Mouse (Mus musculus): ENCODE measurements at regions not wholly inside any gene's neighbourhood (a gene's known extent, or its start where the extent isn't known, plus 50 kb on each side); places are given as distances from the start of the nearest gene placed in this dataset.

GRCm38 (mm10) chr12:71506716-71507115 lies 197.0 kb downstream of the Dact1 start:
- Histone ChIP-seq H3K36me3 (ENCODE audit: insufficient read depth, low read length) (no peaks in the 10 kb centered on the region), H3K27ac (ENCODE audit: low read length) (no peak overlapping the region), H3K4me1 (ENCODE audit: insufficient read depth, low read length) (no peaks in the 10 kb centered on the region), H3K4me3 (ENCODE audit: low read length) (no peak overlapping the region), H3K9ac (replicated peaks; ENCODE audit: low read length) (no peak overlapping the region), H3K9me3 (ENCODE audit: low read length) (no peaks in the 10 kb centered on the region), H3K4me2 (replicated peaks; ENCODE audit: low read depth, low read length) (no peak overlapping the region), H3K27me3 (ENCODE audit: insufficient read depth, low read length) (no peaks in the 10 kb centered on the region)
- 63% methylated on average over 1 of the region's 1 CpGs for WGBS
- ATAC-seq (ENCODE audit: low FRiP score, low TSS enrichment): no peak

GRCm38 (mm10) chr12:71512915-71513612 lies 203.4 kb downstream of the Dact1 start:
- Histone ChIP-seq H3K4me3 (ENCODE audit: low read length) (no peak overlapping the region), H3K4me2 (replicated peaks; ENCODE audit: low read depth, low read length) (no peak overlapping the region), H3K4me1 (ENCODE audit: insufficient read depth, low read length) (no peaks in the 10 kb centered on the region), H3K36me3 (ENCODE audit: insufficient read depth, low read length) (no peaks in the 10 kb centered on the region), H3K9ac (replicated peaks; ENCODE audit: low read length) (no peak overlapping the region), H3K27ac (ENCODE audit: low read length) (no peak overlapping the region), H3K9me3 (ENCODE audit: low read length) (no peaks in the 10 kb centered on the region), H3K27me3 (ENCODE audit: insufficient read depth, low read length) (no peaks in the 10 kb centered on the region)
- ATAC-seq (ENCODE audit: low FRiP score, low TSS enrichment): no peak
- WGBS: 75% methylated on average over 7 of the region's 7 CpGs

- no peak overlapping the region for H3K27ac ChIP-seq (ENCODE audit: low read length)
- no peak for ATAC-seq (ENCODE audit: low FRiP score, low TSS enrichment)
- no peaks in the 10 kb centered on the region for H3K9me3 ChIP-seq (ENCODE audit: low read length)
- no peak overlapping the region for H3K9ac ChIP-seq (replicated peaks; ENCODE audit: low read length)
- H3K36me3 ChIP-seq (ENCODE audit: insufficient read depth, low read length): no peaks in the 10 kb centered on the region
- no peak overlapping the region for H3K4me3 ChIP-seq (ENCODE audit: low read length)
- peaks cover 7% of the 10 kb centered on the region for H3K4me1 ChIP-seq (ENCODE audit: insufficient read depth, low read length)
- no peak overlapping the region for H3K4me2 ChIP-seq (replicated peaks; ENCODE audit: low read depth, low read length)
- 45% methylated on average over 1 of the region's 1 CpGs for WGBS
- no peaks in the 10 kb centered on the region for H3K27me3 ChIP-seq (ENCODE audit: insufficient read depth, low read length)
Observed at GRCm38 (mm10) chr12:71519520-71519919, 209.8 kb downstream of the Dact1 start.

- no peak for ATAC-seq (ENCODE audit: low FRiP score, low TSS enrichment)
- H3K27ac ChIP-seq (ENCODE audit: low read length): no peak overlapping the region
- no peaks in the 10 kb centered on the region for H3K9me3 ChIP-seq (ENCODE audit: low read length)
- WGBS: 88% methylated on average over 3 of the region's 3 CpGs
- H3K27me3 ChIP-seq (ENCODE audit: insufficient read depth, low read length): no peaks in the 10 kb centered on the region
- H3K4me1 ChIP-seq (ENCODE audit: insufficient read depth, low read length): peaks cover 16% of the 10 kb centered on the region
- H3K9ac ChIP-seq (replicated peaks; ENCODE audit: low read length): no peak overlapping the region
- H3K36me3 ChIP-seq (ENCODE audit: insufficient read depth, low read length): no peaks in the 10 kb centered on the region
- H3K4me3 ChIP-seq (ENCODE audit: low read length): no peak overlapping the region
- no peak overlapping the region for H3K4me2 ChIP-seq (replicated peaks; ENCODE audit: low read depth, low read length)
Observed at GRCm38 (mm10) chr12:71521936-71522335, 212.3 kb downstream of the Dact1 start.

GRCm38 (mm10) chr12:71522451-71522850 lies 212.8 kb downstream of the Dact1 start:
- peaks cover 16% of the 10 kb centered on the region for H3K4me1 ChIP-seq (ENCODE audit: insufficient read depth, low read length)
- no peak overlapping the region for H3K4me3 ChIP-seq (ENCODE audit: low read length)
- no peaks in the 10 kb centered on the region for H3K27me3 ChIP-seq (ENCODE audit: insufficient read depth, low read length)
- no peak for ATAC-seq (ENCODE audit: low FRiP score, low TSS enrichment)
- 0 out of 2 replicates have a peak overlapping the region, but pooled peaks have one; percentile 25 for H3K27ac ChIP-seq (ENCODE audit: low read length)
- no peak overlapping the region for H3K9ac ChIP-seq (replicated peaks; ENCODE audit: low read length)
- H3K36me3 ChIP-seq (ENCODE audit: insufficient read depth, low read length): no peaks in the 10 kb centered on the region
- H3K4me2 ChIP-seq (replicated peaks; ENCODE audit: low read depth, low read length): no peak overlapping the region
- 47% methylated on average over 5 of the region's 5 CpGs for whole genome bisulfite sequencing
- H3K9me3 ChIP-seq (ENCODE audit: low read length): no peaks in the 10 kb centered on the region

GRCm38 (mm10) chr12:71524156-71524555 lies 214.5 kb downstream of the Dact1 start:
- no peaks in the 10 kb centered on the region for H3K9me3 ChIP-seq (ENCODE audit: low read length)
- H3K27me3 ChIP-seq (ENCODE audit: insufficient read depth, low read length): no peaks in the 10 kb centered on the region
- no peaks in the 10 kb centered on the region for H3K36me3 ChIP-seq (ENCODE audit: insufficient read depth, low read length)
- H3K4me1 ChIP-seq (ENCODE audit: insufficient read depth, low read length): peaks cover 14% of the 10 kb centered on the region
- no peak overlapping the region for H3K27ac ChIP-seq (ENCODE audit: low read length)
- H3K9ac ChIP-seq (replicated peaks; ENCODE audit: low read length): no peak overlapping the region
- H3K4me2 ChIP-seq (replicated peaks; ENCODE audit: low read depth, low read length): no peak overlapping the region
- H3K4me3 ChIP-seq (ENCODE audit: low read length): no peak overlapping the region
- peak; percentile 82 for ATAC-seq (ENCODE audit: low FRiP score, low TSS enrichment)
- WGBS: 4% methylated on average over 6 of the region's 6 CpGs

- Histone ChIP-seq H3K27me3 (ENCODE audit: insufficient read depth, low read length) (no peaks in the 10 kb centered on the region), H3K4me1 (ENCODE audit: insufficient read depth, low read length) (peaks cover 14% of the 10 kb centered on the region), H3K4me3 (ENCODE audit: low read length) (no peak overlapping the region), H3K9ac (replicated peaks; ENCODE audit: low read length) (no peak overlapping the region), H3K36me3 (ENCODE audit: insufficient read depth, low read length) (no peaks in the 10 kb centered on the region), H3K27ac (ENCODE audit: low read length) (no peak overlapping the region), H3K9me3 (ENCODE audit: low read length) (no peaks in the 10 kb centered on the region), H3K4me2 (replicated peaks; ENCODE audit: low read depth, low read length) (no peak overlapping the region)
- no peak for ATAC-seq (ENCODE audit: low FRiP score, low TSS enrichment)
- 64% methylated on average over 10 of the region's 10 CpGs for WGBS
Observed at GRCm38 (mm10) chr12:71525255-71525927, 215.7 kb downstream of the Dact1 start.

- H3K36me3 ChIP-seq (ENCODE audit: insufficient read depth, low read length): no peaks in the 10 kb centered on the region
- peaks cover 14% of the 10 kb centered on the region for H3K4me1 ChIP-seq (ENCODE audit: insufficient read depth, low read length)
- H3K4me3 ChIP-seq (ENCODE audit: low read length): no peak overlapping the region
- ATAC-seq (ENCODE audit: low FRiP score, low TSS enrichment): no peak
- H3K27me3 ChIP-seq (ENCODE audit: insufficient read depth, low read length): no peaks in the 10 kb centered on the region
- no peaks in the 10 kb centered on the region for H3K9me3 ChIP-seq (ENCODE audit: low read length)
- no peak overlapping the region for H3K9ac ChIP-seq (replicated peaks; ENCODE audit: low read length)
- WGBS: 59% methylated on average over 7 of the region's 7 CpGs
- no peak overlapping the region for H3K27ac ChIP-seq (ENCODE audit: low read length)
- no peak overlapping the region for H3K4me2 ChIP-seq (replicated peaks; ENCODE audit: low read depth, low read length)
Observed at GRCm38 (mm10) chr12:71526623-71527022, 216.9 kb downstream of the Dact1 start.

GRCm38 (mm10) chr12:71532161-71532560 lies 222.5 kb downstream of the Dact1 start:
- WGBS: 71% methylated on average over 3 of the region's 3 CpGs
- Histone ChIP-seq H3K9me3 (ENCODE audit: low read length) (no peaks in the 10 kb centered on the region), H3K36me3 (ENCODE audit: insufficient read depth, low read length) (no peaks in the 10 kb centered on the region), H3K27ac (ENCODE audit: low read length) (no peak overlapping the region), H3K4me1 (ENCODE audit: insufficient read depth, low read length) (no peaks in the 10 kb centered on the region), H3K9ac (replicated peaks; ENCODE audit: low read length) (no peak overlapping the region), H3K27me3 (ENCODE audit: insufficient read depth, low read length) (no peaks in the 10 kb centered on the region), H3K4me2 (replicated peaks; ENCODE audit: low read depth, low read length) (no peak overlapping the region), H3K4me3 (ENCODE audit: low read length) (no peak overlapping the region)
- no peak for ATAC-seq (ENCODE audit: low FRiP score, low TSS enrichment)

- ATAC-seq (ENCODE audit: low FRiP score, low TSS enrichment): no peak
Observed at GRCm38 (mm10) chr12:71532708-71533450, 223.2 kb downstream of the Dact1 start.

More at GRCm38 (mm10) chr12:71532708-71533450, 223.2 kb downstream of the Dact1 start:
- Histone ChIP-seq H3K36me3 (ENCODE audit: insufficient read depth, low read length) (no peaks in the 10 kb centered on the region), H3K9me3 (ENCODE audit: low read length) (no peaks in the 10 kb centered on the region), H3K4me1 (ENCODE audit: insufficient read depth, low read length) (no peaks in the 10 kb centered on the region), H3K27ac (ENCODE audit: low read length) (no peak overlapping the region), H3K4me3 (ENCODE audit: low read length) (no peak overlapping the region), H3K27me3 (ENCODE audit: insufficient read depth, low read length) (no peaks in the 10 kb centered on the region), H3K4me2 (replicated peaks; ENCODE audit: low read depth, low read length) (no peak overlapping the region), H3K9ac (replicated peaks; ENCODE audit: low read length) (no peak overlapping the region)
- 81% methylated on average over 22 of the region's 22 CpGs for WGBS

Measured in kidney, embryonic 16.5 days (tissue).